Mouse (Mus musculus): ENCODE measurements at regions not wholly inside any gene's neighbourhood (a gene's known extent, or its start where the extent isn't known, plus 50 kb on each side); places are given as distances from the start of the nearest gene placed in this dataset.
"Not testable (repeated sequence)": the region's sequence is repeated elsewhere in the genome, so short reads cannot be mapped to it uniquely, and the experiment has no call there.

DNA sequence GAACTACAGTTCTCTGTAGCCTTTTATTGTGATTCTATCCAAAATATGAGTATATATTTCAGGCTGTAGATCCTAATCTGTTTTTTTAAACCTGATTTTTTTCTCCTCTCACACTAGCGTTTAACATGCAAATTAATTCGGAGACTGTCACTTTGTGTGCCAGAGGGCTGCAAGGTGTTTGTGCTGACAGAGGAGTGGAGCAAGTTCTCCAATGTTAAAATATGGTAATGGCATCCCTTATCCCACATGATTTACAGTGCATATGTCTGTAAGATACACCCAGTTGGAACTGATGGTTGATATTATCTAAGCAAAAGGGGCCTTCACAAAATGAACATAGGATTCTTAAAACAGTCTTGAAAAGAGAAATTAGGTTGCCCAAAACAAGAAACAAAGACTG lies 90.1 kb upstream of the Hdac2 start:
- no peak for DNase-seq (ENCODE audit: low spot score in 2 of 2)

DNA sequence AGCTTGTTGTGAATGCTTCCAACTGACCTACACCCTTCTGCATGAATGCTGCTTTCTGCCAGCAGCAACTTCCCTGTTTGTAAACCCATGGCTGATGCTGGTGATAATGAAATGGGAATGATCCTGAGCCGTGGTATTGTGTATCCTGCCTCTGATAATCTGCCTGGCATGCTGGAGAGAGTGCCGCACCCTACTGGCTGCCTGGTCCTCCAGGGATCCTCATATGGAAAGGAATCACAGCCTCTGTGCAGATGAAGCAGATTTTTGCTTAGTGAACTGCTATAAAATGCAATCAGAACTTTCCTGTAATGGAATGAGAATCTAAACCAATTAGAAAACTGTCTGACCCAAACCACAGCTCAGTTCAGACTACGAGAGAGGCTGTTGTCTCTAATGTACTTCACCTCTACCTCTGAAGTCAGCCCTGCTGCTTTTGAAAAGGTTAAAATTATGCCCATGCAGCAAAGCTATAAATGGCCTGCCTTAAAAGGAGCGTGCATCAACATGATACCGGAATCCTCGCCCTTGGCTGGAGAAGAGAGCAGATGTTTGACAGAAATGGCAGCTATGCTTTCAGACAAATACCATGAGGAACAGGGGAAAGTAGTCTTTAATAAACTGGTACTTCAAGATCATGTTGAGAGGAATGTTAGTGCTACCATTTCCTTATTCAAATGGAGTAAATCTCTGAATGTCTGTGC lies 76.3 kb upstream of the Hdac2 start:
- DNase-seq (ENCODE audit: low spot score in 2 of 2), result no peak

GRCm38 (mm10) chr10:36908861-36909260 lies 65.5 kb upstream of the Hdac2 start:
- DNase-seq (ENCODE audit: low spot score in 2 of 2), result peak; percentile 5 to 28

- DNase-seq (ENCODE audit: low spot score in 2 of 2), result not testable (repeated sequence)
Measured at GRCm38 (mm10) chr10:36918037-36918436, 56.3 kb upstream of the Hdac2 start.

- DNase-seq (ENCODE audit: low spot score in 2 of 2), result no peak
Measured at GRCm38 (mm10) chr10:36923756-36924155, 50.6 kb upstream of the Hdac2 start.

DNA sequence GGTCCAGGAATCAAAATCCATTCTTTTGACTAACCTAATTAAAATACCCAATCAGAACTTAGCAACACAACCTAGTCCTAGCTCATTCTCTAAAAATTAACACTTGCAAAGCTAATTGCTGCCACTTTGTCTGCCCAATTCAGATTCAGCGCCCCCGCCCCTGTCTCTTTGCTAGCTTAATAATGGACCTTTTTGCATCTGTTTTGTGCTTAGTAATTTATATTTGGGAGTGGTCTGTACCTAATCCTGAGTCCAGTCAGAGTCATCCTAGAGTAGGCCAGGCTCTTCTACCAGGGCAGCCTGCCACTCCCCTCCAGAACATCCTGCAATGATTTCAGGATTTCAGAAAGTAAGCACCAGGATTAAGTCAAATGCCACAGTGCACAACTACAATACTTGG lies 50.2 kb upstream of the Hdac2 start:
- DNase-seq (ENCODE audit: low spot score in 2 of 2), result no peak

Measured in right cerebral cortex, postnatal 36 days (tissue).